Mouse (Mus musculus) MN1 (cell line): ENCODE measurements around the gene Duox2.

ENCODE experiments used
- DNase-seq: peaks from one replicate; pipeline ENCODE4 v3.0.0-alpha.2; 2016; ENCODE audit warnings: low spot score

The Duox2 gene

GRCm38 (mm10) chr2:122301921-122302573, 3.8 kb upstream of the Duox2 start:
- peak; percentile 23 for DNase-seq

- peak; percentile 79 for DNase-seq
Observed at GRCm38 (mm10) chr2:122301081-122301920, 3.1 kb upstream of the Duox2 start.

- DNase-seq: no peak
Observed at GRCm38 (mm10) chr2:122300656-122301020, 2.4 kb upstream of the Duox2 start.

DNA sequence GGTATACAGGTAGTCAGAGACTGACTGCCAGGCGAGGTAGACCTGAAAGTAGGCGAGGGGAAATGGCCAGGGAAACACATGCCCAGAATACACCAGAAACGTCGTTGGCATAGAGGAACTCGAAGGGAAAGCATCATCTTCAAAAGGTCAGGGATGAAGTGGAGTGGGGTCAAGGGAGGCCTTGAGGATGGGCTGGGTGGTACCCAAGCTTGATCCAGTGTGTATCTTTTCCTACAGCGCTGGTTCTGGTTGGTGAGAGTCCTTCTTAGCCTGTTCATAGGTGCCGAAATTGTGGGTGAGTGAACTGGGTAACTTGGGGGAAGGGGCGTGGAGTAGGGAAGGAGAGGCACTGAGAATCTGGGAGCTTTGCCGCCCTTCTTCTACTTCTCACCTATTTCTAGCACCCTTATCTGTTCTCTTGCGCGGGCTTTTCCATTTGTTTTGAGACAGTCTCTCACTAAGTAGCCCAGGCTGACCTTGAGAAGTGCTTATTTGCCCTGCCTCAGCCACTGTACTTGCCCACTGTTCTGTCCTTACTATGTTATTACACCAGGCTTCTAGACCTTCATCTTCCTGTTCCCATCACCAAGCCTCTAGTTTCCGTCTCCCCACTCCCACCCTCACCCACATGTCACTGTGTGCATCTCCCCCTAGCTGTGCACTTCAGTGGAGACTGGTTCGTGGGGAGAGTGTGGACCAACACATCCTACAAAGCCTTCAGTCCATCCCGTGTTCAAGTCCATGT, 1.8 kb upstream of the Duox2 start:
- DNase-seq: no peak

- DNase-seq: no peak
Observed at GRCm38 (mm10) chr2:122298596-122299490, 594 bp upstream of the Duox2 start, which contains the start of gene Duoxa2. TSS of gene Duoxa2 (plus strand) at chr2:122298900.

DNA sequence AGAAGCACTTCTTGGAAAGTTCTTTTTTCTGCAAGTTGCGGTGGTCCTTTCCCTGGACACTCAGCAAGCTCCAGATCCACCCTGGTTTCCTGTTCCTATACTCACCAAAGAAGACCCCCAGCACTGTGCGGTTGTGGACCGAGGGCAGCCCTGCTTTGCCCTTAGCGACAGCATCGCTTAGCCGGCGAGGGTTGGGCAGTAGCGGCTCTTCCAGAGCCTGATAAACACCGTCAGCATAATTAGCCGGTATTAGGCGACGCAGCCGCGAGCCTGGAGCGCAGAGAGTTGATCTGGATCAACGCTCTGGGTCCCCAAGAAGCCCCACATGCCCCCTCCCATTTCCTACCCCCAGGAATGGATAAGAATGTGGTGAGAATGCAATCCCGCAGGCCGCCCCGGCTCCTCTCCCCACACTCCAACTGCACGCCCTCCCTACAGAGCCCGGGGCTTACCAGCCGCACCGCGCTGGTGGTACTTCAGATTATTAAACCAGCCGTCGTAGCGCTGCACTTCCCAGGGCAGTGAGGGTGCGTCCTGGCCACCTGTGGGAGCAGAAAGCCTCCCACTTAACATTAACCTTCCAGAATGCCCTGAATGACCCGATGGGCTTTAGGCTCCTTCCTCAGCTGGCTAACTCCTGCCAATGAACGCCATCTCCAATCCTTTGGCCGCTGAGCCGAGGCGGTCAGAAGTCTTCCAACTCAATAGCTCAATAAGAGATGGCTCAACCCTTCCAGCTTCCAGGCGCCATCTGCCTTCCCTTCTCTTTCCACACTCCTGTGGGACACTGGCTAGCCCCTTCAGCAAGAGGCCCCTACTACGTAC, 766 bp downstream of the Duox2 start:
- no peak for DNase-seq

DNA sequence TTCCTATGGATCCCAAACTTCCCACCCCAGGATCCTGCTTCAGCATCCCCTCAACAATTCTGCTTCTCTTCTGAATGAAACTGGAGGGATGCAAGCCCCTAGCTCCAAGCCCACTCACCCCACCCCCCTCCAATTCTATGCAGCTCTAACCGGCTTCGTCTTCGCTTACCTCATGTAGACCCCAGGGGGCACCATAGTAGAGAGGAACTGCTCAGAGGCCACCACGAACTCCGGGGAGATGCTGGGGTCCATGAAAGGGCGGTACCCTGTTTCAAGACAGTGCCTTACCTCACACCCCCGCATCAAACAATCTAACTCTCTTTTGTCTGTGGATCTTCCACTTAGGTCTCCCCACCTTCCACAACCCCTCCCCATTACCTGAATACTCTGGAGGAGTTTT, 3.3 kb downstream of the Duox2 start:
- DNase-seq: no peak

- no peak for DNase-seq
Observed at GRCm38 (mm10) chr2:122286137-122286536, 12.1 kb downstream of the Duox2 start.

- no peak for DNase-seq
Observed at GRCm38 (mm10) chr2:122284091-122284490, 14.2 kb downstream of the Duox2 start.

DNA sequence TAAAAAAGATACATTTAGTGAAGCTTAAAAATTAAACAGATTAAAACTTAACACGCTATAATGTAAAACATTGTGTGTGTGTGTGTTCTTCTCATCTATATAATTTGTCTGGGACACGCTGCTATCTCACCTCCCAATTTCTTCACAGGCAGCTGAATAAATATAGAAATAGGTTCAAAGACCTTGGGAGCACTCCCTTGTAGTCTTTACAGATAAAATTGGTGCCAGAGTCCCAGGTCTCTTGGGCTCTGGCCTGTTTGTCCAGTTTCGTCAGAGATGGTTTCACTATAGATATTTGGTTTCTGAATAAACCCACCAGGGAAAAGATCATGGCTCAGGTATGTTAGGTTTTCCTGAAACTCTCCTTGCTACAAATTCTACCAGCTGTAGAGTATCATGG, 19.5 kb downstream of the Duox2 start:
- no peak for DNase-seq

DNA sequence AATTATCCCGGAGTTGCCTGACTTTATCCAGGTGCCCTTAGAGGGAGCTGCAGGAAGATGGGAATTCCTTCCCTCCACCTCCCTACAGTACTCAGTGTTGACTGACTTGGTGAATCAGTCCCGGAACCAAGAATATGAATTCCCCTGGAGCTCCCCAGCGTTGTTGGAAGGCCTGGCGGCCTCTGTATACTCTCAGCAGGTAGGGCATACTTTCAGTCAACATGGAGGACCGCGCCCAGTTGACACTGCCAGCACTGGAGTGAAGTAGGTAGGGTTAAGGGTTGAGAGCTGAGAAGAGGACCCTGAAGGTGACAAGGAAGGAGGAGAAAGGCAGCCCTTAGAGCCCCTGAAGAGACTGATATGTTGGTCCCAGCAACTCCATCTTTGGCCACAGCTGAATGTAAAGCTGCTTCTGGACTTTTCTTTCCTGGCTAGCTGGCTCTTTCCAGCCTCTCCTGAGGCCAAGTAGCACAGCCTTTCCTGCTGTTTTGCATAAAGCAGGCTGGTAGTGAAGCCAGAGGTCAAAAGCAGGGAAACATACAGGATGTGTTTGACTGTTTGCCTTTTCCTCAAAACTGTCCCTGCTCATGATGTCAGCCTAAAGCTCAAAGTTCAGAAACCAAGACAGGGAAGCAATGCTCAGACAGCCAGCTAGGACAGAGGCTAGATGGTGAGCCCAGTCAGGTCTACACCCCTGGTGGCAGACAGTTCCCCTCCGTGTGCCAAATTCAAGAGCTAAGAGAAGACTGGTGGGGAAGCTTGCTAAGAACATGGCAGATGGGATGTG, 31.6 kb downstream of the Duox2 start:
- no peak for DNase-seq

- DNase-seq: no peak
Observed at GRCm38 (mm10) chr2:122264690-122265089, 33.6 kb downstream of the Duox2 start.

- no peak for DNase-seq
Observed at GRCm38 (mm10) chr2:122260729-122261128, 37.5 kb downstream of the Duox2 start.

DNA sequence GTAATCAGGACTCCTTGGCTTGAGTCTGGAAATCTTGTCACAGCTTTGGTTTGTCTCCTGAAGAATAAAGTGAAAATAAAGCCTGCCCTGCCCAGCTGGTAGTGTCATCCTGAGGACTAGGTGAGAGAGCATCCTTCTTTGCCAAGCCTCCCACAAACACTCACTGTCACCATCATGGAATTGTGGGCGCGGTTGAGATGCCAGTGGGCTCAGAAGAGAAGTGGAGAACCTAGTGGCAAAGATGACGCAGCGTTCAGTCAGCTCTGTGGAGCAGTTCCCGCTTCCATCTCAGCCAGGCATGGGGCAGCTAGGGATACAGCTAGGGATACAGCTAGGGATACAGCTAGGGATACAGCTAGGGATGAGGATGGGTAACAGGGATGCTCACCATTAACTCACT, 42.3 kb downstream of the Duox2 start:
- no peak for DNase-seq

GRCm38 (mm10) chr2:122247786-122248185, 50.5 kb downstream of the Duox2 start:
- no peak for DNase-seq

- DNase-seq: peak; percentile 75
Observed at GRCm38 (mm10) chr2:122243671-122244131, 54.5 kb downstream of the Duox2 start.

- no peak for DNase-seq
Observed at GRCm38 (mm10) chr2:122241935-122242334, 56.3 kb downstream of the Duox2 start.

DNA sequence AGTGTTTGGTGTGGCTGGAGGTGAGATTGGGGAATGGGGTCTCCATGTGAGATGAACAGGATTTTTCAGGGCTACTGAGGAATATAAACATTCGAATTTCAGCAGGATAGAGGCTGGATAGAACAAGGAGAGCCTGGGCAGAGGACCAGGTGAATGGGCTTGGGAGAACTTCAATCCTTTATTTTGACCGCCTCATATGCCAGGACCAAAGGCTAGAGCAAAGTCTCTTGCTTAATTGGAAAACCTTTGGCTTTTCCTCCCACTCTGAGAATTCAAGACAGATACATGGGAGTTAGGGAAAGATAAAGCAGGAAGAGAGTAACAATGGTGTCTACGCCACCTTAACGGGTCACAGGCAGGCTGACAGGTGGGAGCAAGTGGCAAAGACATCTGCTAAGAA, 57.0 kb downstream of the Duox2 start:
- DNase-seq: no peak

- no peak for DNase-seq
Observed at GRCm38 (mm10) chr2:122240735-122241134, 57.5 kb downstream of the Duox2 start.

DNA sequence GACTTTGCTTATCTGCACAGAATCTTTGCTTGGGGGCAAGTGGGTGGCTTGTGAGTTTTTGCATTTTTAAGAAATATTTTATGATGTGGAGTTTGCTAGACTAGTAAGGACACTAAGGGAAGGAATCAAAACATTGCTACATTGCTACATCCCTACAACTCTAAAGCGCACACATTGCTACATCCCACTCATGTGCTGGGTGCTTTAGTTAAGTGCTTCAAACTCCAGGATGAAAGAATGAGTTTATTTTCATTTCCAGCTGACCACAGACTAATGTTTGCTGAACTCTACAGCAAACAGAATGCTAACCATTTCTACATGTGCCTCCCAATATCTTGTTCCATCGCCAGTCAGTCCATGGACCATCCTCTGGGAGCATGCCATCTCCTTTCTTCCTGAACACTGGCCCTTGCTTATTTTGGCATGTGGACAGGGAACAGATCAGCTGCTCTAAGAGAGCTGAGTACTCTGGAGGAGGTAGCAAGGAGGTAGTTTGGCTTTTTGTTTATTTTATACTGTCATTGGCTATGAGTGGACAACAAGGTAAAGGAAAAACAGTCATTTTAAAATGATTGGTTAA, 60.3 kb downstream of the Duox2 start:
- DNase-seq: peak; percentile 16
